Mouse (Mus musculus): Measurements from ENCODE around the gene Tubb4b. TPM values are rescaled to one million over a fixed set of nuclear protein-coding genes. Genes with fewer than 3 reads are reported as not detected.

The Tubb4b gene
- polyA plus RNA-seq, 2 experiments = 561 to 676 TPM

DNA sequence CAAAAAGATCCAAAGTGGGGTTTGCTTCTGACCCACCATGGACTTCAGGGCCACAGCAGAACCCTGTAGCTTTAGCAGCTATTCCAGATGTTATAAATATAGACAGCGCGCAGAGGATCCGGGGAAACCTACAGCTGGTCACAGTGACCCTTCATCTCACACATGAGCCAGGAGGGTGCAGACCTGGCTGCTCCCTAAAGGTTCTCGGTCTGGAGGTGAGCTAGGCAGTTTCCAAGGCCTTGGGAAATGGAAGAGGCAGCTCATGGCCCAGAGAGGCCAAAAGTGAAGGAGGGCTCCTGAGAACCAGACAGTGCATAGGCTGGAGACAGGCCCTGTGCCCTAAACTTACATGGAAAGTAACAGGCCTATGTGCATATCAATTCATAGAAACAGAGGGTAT lies 50.7 kb downstream of the Tubb4b start:
- WGBS (ENCODE audit: insufficient replicate concordance) = 84% methylated on average over 4 of the region's 4 CpGs
- H3K4me2 ChIP-seq (ENCODE audit: low read depth) = no peak overlapping the region
- no peaks in the 10 kb centered on the region for H3K27me3 ChIP-seq (ENCODE audit: control insufficient read depth, insufficient read depth, low read length)
- TF ChIP-seq CTCF (IDR thresholded peaks at IDR 0.05; ENCODE audit: low read depth) (no peak), EP300 (IDR thresholded peaks at IDR 0.05; ENCODE audit: low read depth) (no peak)
- no peak for ATAC-seq (ENCODE audit: insufficient read depth)
- H3K9ac ChIP-seq (replicated peaks) = no peak overlapping the region
- H3K9me3 ChIP-seq (ENCODE audit: control insufficient read depth, low read length) = no peaks in the 10 kb centered on the region
- no peak overlapping the region for H3K27ac ChIP-seq
- no peaks in the 10 kb centered on the region for H3K36me3 ChIP-seq (replicated peaks; ENCODE audit: control insufficient read depth, insufficient read depth, low read depth)
- peaks cover 27 to 42% of the 10 kb centered on the region in 2 experiments for H3K4me1 ChIP-seq (replicated peaks; ENCODE audit: control insufficient read depth in 2 of 2, insufficient read depth in 2 of 2, low read length in 1 of 2)
- H3K4me3 ChIP-seq (ENCODE audit: insufficient read depth in 1 of 2, low read depth in 2 of 2, low read length in 2 of 2) = no peak overlapping the region
- DNase-seq (ENCODE audit: low read depth in 3 of 3, low spot score in 3 of 3) = no peak

DNA sequence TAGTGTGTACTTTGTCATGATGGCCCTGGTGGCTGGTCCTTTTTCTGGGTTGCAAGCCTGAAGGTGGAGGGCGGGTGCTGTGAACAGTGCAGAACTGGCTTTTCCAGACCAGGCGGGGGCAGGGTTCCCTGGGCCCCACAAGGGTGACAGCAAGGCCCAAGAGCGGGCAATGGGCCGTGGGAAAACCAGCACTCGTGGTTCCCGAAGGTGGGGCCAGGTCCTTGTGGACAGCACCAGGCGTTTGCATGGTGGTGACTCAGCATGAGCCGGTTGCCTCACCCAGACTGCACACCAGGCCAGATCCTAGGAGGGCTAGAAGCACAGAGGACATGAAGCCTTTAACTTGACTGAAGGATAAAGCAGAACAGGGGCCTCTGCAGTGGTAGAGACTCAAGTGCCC lies 51.9 kb downstream of the Tubb4b start:
- no peak for DNase-seq (ENCODE audit: low read depth in 3 of 3, low spot score in 3 of 3)
- Histone ChIP-seq H3K4me1 (replicated peaks; ENCODE audit: control insufficient read depth in 2 of 2, insufficient read depth in 2 of 2, low read length in 1 of 2) (peaks cover 29 to 42% of the 10 kb centered on the region in 2 experiments), H3K9me3 (ENCODE audit: control insufficient read depth, low read length) (no peaks in the 10 kb centered on the region), H3K27ac (no peak overlapping the region), H3K4me3 (ENCODE audit: insufficient read depth in 1 of 2, low read depth in 2 of 2, low read length in 2 of 2) (no peak overlapping the region), H3K27me3 (ENCODE audit: control insufficient read depth, insufficient read depth, low read length) (no peaks in the 10 kb centered on the region), H3K9ac (replicated peaks) (no peak overlapping the region), H3K36me3 (replicated peaks; ENCODE audit: control insufficient read depth, insufficient read depth, low read depth) (no peaks in the 10 kb centered on the region), H3K4me2 (ENCODE audit: low read depth) (no peak overlapping the region)
- TF ChIP-seq EP300 (IDR thresholded peaks at IDR 0.05; ENCODE audit: low read depth) (no peak), CTCF (IDR thresholded peaks at IDR 0.05; ENCODE audit: low read depth) (no peak)
- ATAC-seq (ENCODE audit: insufficient read depth) = no peak
- WGBS (ENCODE audit: insufficient replicate concordance) = 32% methylated on average over 8 of the region's 8 CpGs

Other genes starting within 250 kb of the Tubb4b start
Only the 30 nearest of the 33 such genes appear.
- 10.3 and 11.0 TPM in 2 replicates for gene Nsmf, start 170.3 kb downstream of the Tubb4b start, polyA plus RNA-seq (2012; rRNA removed)
- gene Nsmf, start 170.3 kb downstream of the Tubb4b start, polyA plus RNA-seq (2014; fragmentation: Nextera tagmentation; extraction: Ambion mirVana) = 3.3 and 6.3 TPM in 2 replicates
- 4.9 and 5.3 TPM in 2 replicates for gene Entpd8, start 144.4 kb downstream of the Tubb4b start, polyA plus RNA-seq (2012; rRNA removed)
- 2.3 and 3.6 TPM in 2 replicates for gene Entpd8, start 144.4 kb downstream of the Tubb4b start, polyA plus RNA-seq (2014; fragmentation: Nextera tagmentation; extraction: Ambion mirVana)
- gene Noxa1, start 129.6 kb downstream of the Tubb4b start, polyA plus RNA-seq (2012; rRNA removed) = 0.95 and 1.1 TPM in 2 replicates
- gene Noxa1, start 129.6 kb downstream of the Tubb4b start, polyA plus RNA-seq (2014; fragmentation: Nextera tagmentation; extraction: Ambion mirVana) = 1.2 and 1.8 TPM in 2 replicates
- gene Nrarp, start 43.9 kb downstream of the Tubb4b start, polyA plus RNA-seq (2012; rRNA removed) = 3.7 and 3.9 TPM in 2 replicates
- 1.8 and 1.9 TPM in 2 replicates for gene Nrarp, start 43.9 kb downstream of the Tubb4b start, polyA plus RNA-seq (2014; fragmentation: Nextera tagmentation; extraction: Ambion mirVana)
- gene Tor4a, start 27.8 kb downstream of the Tubb4b start, polyA plus RNA-seq (2012; rRNA removed) = 3.7 and 4.1 TPM in 2 replicates
- 4.9 and 5.7 TPM in 2 replicates for gene Tor4a, start 27.8 kb downstream of the Tubb4b start, polyA plus RNA-seq (2014; fragmentation: Nextera tagmentation; extraction: Ambion mirVana)
- 18.7 and 21.3 TPM in 2 replicates for gene Nelfb, start 13.2 kb downstream of the Tubb4b start, polyA plus RNA-seq (2012; rRNA removed)
- 23.7 and 27.3 TPM in 2 replicates for gene Nelfb, start 13.2 kb downstream of the Tubb4b start, polyA plus RNA-seq (2014; fragmentation: Nextera tagmentation; extraction: Ambion mirVana)
- not detected in 2 replicates for gene Stpg3, start 10.1 kb downstream of the Tubb4b start, polyA plus RNA-seq (2012; rRNA removed)
- not detected in 2 replicates for gene Stpg3, start 10.1 kb downstream of the Tubb4b start, polyA plus RNA-seq (2014; fragmentation: Nextera tagmentation; extraction: Ambion mirVana)
- 0.04 TPM in 1 of 2 replicates, not detected in the other for gene Fam166a, start 6.0 kb downstream of the Tubb4b start, polyA plus RNA-seq (2012; rRNA removed)
- gene Fam166a, start 6.0 kb downstream of the Tubb4b start, polyA plus RNA-seq (2014; fragmentation: Nextera tagmentation; extraction: Ambion mirVana) = 0.96 TPM in 1 of 2 replicates, not detected in the other
- gene Slc34a3, start 9.7 kb upstream of the Tubb4b start, polyA plus RNA-seq (2012; rRNA removed) = 0.01 and 0.05 TPM in 2 replicates
- not detected in 2 replicates for gene Slc34a3, start 9.7 kb upstream of the Tubb4b start, polyA plus RNA-seq (2014; fragmentation: Nextera tagmentation; extraction: Ambion mirVana)
- not detected in 2 replicates for gene Rnf224, start 12.1 kb upstream of the Tubb4b start, polyA plus RNA-seq (2012; rRNA removed)
- not detected in 2 replicates for gene Rnf224, start 12.1 kb upstream of the Tubb4b start, polyA plus RNA-seq (2014; fragmentation: Nextera tagmentation; extraction: Ambion mirVana)
- gene Rnf208, start 17.6 kb upstream of the Tubb4b start, polyA plus RNA-seq (2012; rRNA removed) = 0.93 and 1.3 TPM in 2 replicates
- gene Rnf208, start 17.6 kb upstream of the Tubb4b start, polyA plus RNA-seq (2014; fragmentation: Nextera tagmentation; extraction: Ambion mirVana) = 0.09 and 0.16 TPM in 2 replicates
- not detected in 2 replicates for gene Cysrt1, start 17.8 kb upstream of the Tubb4b start, polyA plus RNA-seq (2012; rRNA removed)
- gene Cysrt1, start 17.8 kb upstream of the Tubb4b start, polyA plus RNA-seq (2014; fragmentation: Nextera tagmentation; extraction: Ambion mirVana) = not detected in 2 replicates
- 5.4 and 5.6 TPM in 2 replicates for gene AL732309.1, start 22.2 kb upstream of the Tubb4b start, polyA plus RNA-seq (2012; rRNA removed)
- gene AL732309.1, start 22.2 kb upstream of the Tubb4b start, polyA plus RNA-seq (2014; fragmentation: Nextera tagmentation; extraction: Ambion mirVana) = 1.4 and 1.9 TPM in 2 replicates
- 8.8 and 12.4 TPM in 2 replicates for gene Tmem203, start 30.7 kb upstream of the Tubb4b start, polyA plus RNA-seq (2012; rRNA removed)
- 8.8 and 9.4 TPM in 2 replicates for gene Tmem203, start 30.7 kb upstream of the Tubb4b start, polyA plus RNA-seq (2014; fragmentation: Nextera tagmentation; extraction: Ambion mirVana)
- 1.6 and 2.6 TPM in 2 replicates for gene Tprn, start 37.9 kb upstream of the Tubb4b start, polyA plus RNA-seq (2012; rRNA removed)
- gene Tprn, start 37.9 kb upstream of the Tubb4b start, polyA plus RNA-seq (2014; fragmentation: Nextera tagmentation; extraction: Ambion mirVana) = 2.4 and 3.2 TPM in 2 replicates
- 65.8 and 76.0 TPM in 2 replicates for gene Ssna1, start 47.7 kb upstream of the Tubb4b start, polyA plus RNA-seq (2012; rRNA removed)
- gene Ssna1, start 47.7 kb upstream of the Tubb4b start, polyA plus RNA-seq (2014; fragmentation: Nextera tagmentation; extraction: Ambion mirVana) = 145 and 155 TPM in 2 replicates
- gene Anapc2, start 47.8 kb upstream of the Tubb4b start, polyA plus RNA-seq (2012; rRNA removed) = 20.5 and 23.8 TPM in 2 replicates
- gene Anapc2, start 47.8 kb upstream of the Tubb4b start, polyA plus RNA-seq (2014; fragmentation: Nextera tagmentation; extraction: Ambion mirVana) = 30.2 TPM in 2 replicates
- gene Tmem210, start 63.4 kb upstream of the Tubb4b start, polyA plus RNA-seq (2012; rRNA removed) = not detected in 2 replicates
- gene Tmem210, start 63.4 kb upstream of the Tubb4b start, polyA plus RNA-seq (2014; fragmentation: Nextera tagmentation; extraction: Ambion mirVana) = not detected in 2 replicates
- not detected in 2 replicates for gene Lrrc26, start 65.2 kb upstream of the Tubb4b start, polyA plus RNA-seq (2012; rRNA removed)
- gene Lrrc26, start 65.2 kb upstream of the Tubb4b start, polyA plus RNA-seq (2014; fragmentation: Nextera tagmentation; extraction: Ambion mirVana) = not detected in 2 replicates
- gene Grin1, start 94.5 kb upstream of the Tubb4b start, polyA plus RNA-seq (2012; rRNA removed) = 0.02 and 0.05 TPM in 2 replicates
- gene Grin1, start 94.5 kb upstream of the Tubb4b start, polyA plus RNA-seq (2014; fragmentation: Nextera tagmentation; extraction: Ambion mirVana) = 0.06 and 0.14 TPM in 2 replicates
- gene Man1b1, start 107.6 kb upstream of the Tubb4b start, polyA plus RNA-seq (2012; rRNA removed) = 5.3 and 6.6 TPM in 2 replicates
- gene Man1b1, start 107.6 kb upstream of the Tubb4b start, polyA plus RNA-seq (2014; fragmentation: Nextera tagmentation; extraction: Ambion mirVana) = 25.4 and 28.2 TPM in 2 replicates
- 9.3 and 10.6 TPM in 2 replicates for gene Dpp7, start 131.7 kb upstream of the Tubb4b start, polyA plus RNA-seq (2012; rRNA removed)
- 9.4 and 12.8 TPM in 2 replicates for gene Dpp7, start 131.7 kb upstream of the Tubb4b start, polyA plus RNA-seq (2014; fragmentation: Nextera tagmentation; extraction: Ambion mirVana)
- gene Uap1l1, start 141.0 kb upstream of the Tubb4b start, polyA plus RNA-seq (2012; rRNA removed) = 2.9 and 3.8 TPM in 2 replicates
- 9.3 and 14.1 TPM in 2 replicates for gene Uap1l1, start 141.0 kb upstream of the Tubb4b start, polyA plus RNA-seq (2014; fragmentation: Nextera tagmentation; extraction: Ambion mirVana)
- 20.1 and 21.5 TPM in 2 replicates for gene Sapcd2, start 147.6 kb upstream of the Tubb4b start, polyA plus RNA-seq (2012; rRNA removed)
- gene Sapcd2, start 147.6 kb upstream of the Tubb4b start, polyA plus RNA-seq (2014; fragmentation: Nextera tagmentation; extraction: Ambion mirVana) = 17.9 and 20.5 TPM in 2 replicates
- gene Entpd2, start 171.2 kb upstream of the Tubb4b start, polyA plus RNA-seq (2012; rRNA removed) = 0.18 and 0.30 TPM in 2 replicates
- 0.23 TPM in 1 of 2 replicates, not detected in the other for gene Entpd2, start 171.2 kb upstream of the Tubb4b start, polyA plus RNA-seq (2014; fragmentation: Nextera tagmentation; extraction: Ambion mirVana)
- gene Npdc1, start 174.6 kb upstream of the Tubb4b start, polyA plus RNA-seq (2012; rRNA removed) = 3.4 and 3.9 TPM in 2 replicates
- gene Npdc1, start 174.6 kb upstream of the Tubb4b start, polyA plus RNA-seq (2014; fragmentation: Nextera tagmentation; extraction: Ambion mirVana) = 2.4 and 2.7 TPM in 2 replicates
- 0.55 and 0.58 TPM in 2 replicates for gene Fut7, start 198.6 kb upstream of the Tubb4b start, polyA plus RNA-seq (2012; rRNA removed)
- 0.34 and 0.90 TPM in 2 replicates for gene Fut7, start 198.6 kb upstream of the Tubb4b start, polyA plus RNA-seq (2014; fragmentation: Nextera tagmentation; extraction: Ambion mirVana)
- 2.4 and 2.5 TPM in 2 replicates for gene Abca2, start 204.0 kb upstream of the Tubb4b start, polyA plus RNA-seq (2012; rRNA removed)
- 0.91 and 1.1 TPM in 2 replicates for gene Abca2, start 204.0 kb upstream of the Tubb4b start, polyA plus RNA-seq (2014; fragmentation: Nextera tagmentation; extraction: Ambion mirVana)
- gene Clic3, start 232.1 kb upstream of the Tubb4b start, polyA plus RNA-seq (2012; rRNA removed) = 0.08 and 0.32 TPM in 2 replicates
- gene Clic3, start 232.1 kb upstream of the Tubb4b start, polyA plus RNA-seq (2014; fragmentation: Nextera tagmentation; extraction: Ambion mirVana) = 0.18 and 0.27 TPM in 2 replicates
- gene Paxx, start 236.4 kb upstream of the Tubb4b start, polyA plus RNA-seq (2012; rRNA removed) = 7.9 and 9.2 TPM in 2 replicates
- gene Paxx, start 236.4 kb upstream of the Tubb4b start, polyA plus RNA-seq (2014; fragmentation: Nextera tagmentation; extraction: Ambion mirVana) = 6.3 and 7.3 TPM in 2 replicates